Mouse (Mus musculus): ENCODE measurements around the gene Stxbp4.

Stxbp4 gene

DNA sequence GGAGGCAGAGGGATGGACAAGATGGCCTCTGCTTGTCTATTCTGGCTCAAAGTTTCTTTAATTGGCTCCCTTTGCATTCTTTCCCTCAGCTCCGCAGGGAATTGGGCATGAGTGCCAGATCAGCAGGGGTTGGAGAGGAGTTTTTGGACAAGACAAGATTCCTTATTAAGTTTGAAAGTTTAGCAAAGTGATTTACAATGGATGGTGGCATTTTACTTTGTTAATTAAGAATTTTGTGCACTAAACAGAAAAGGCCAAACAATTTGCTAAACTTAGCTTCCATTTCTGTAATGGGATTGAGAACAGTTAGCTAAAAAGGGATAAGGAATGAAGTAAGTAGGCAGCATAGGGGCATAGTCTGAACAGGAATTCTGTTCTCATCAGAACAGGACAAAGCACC lies 142.9 kb downstream of the Stxbp4 start:
- in situ Hi-C loops (cut with MboI; ENCODE audit: low pct_unique_long_range_greater_than_20kb in 1 of 2, low sequenced_read_pairs in 2 of 2, unreplicated experiment in 1 of 2) = no loop called here

DNA sequence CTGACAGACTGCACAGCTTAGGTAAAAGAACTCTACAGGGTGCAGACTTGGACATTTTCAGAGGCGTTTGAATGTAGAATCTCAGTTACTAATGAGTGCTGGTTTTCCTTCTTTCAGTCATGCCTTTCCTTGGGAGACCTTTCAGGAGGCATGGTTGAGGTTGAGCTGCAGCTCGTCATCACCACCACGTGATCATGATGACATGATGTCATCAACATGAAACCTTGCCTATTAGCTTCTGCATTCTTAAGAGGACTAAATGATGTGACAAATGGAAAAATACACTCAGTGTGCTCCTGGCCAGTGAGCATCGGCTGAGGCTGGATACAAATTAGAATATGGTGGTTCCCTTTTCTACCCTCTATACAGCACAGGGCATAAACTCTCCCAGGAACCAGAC lies 145.4 kb downstream of the Stxbp4 start:
- in situ Hi-C loops (cut with MboI; ENCODE audit: low pct_unique_long_range_greater_than_20kb in 1 of 2, low sequenced_read_pairs in 2 of 2, unreplicated experiment in 1 of 2) = no loop called here

GRCm38 (mm10) chr11:90489166-90489565 lies 148.7 kb downstream of the Stxbp4 start:
- in situ Hi-C loops (cut with MboI; ENCODE audit: low pct_unique_long_range_greater_than_20kb in 1 of 2, low sequenced_read_pairs in 2 of 2, unreplicated experiment in 1 of 2) = no loop called here

GRCm38 (mm10) chr11:90487686-90488085 lies 150.2 kb downstream of the Stxbp4 start:
- in situ Hi-C loops (cut with MboI; ENCODE audit: low pct_unique_long_range_greater_than_20kb in 1 of 2, low sequenced_read_pairs in 2 of 2, unreplicated experiment in 1 of 2) = no loop called here

GRCm38 (mm10) chr11:90484750-90485637 lies 152.9 kb downstream of the Stxbp4 start:
- in situ Hi-C loops (cut with MboI; ENCODE audit: low pct_unique_long_range_greater_than_20kb in 1 of 2, low sequenced_read_pairs in 2 of 2, unreplicated experiment in 1 of 2) = no loop called here

- in situ Hi-C loops (cut with MboI; ENCODE audit: low pct_unique_long_range_greater_than_20kb in 1 of 2, low sequenced_read_pairs in 2 of 2, unreplicated experiment in 1 of 2) = no loop called here
These were observed 154.1 kb downstream of the Stxbp4 start for GRCm38 (mm10) chr11:90483766-90484165.

GRCm38 (mm10) chr11:90481828-90482227 lies 156.1 kb downstream of the Stxbp4 start:
- in situ Hi-C loops (cut with MboI; ENCODE audit: low pct_unique_long_range_greater_than_20kb in 1 of 2, low sequenced_read_pairs in 2 of 2, unreplicated experiment in 1 of 2) = no loop called here

GRCm38 (mm10) chr11:90470271-90470670 lies 167.6 kb downstream of the Stxbp4 start:
- in situ Hi-C loops (cut with MboI; ENCODE audit: low pct_unique_long_range_greater_than_20kb in 1 of 2, low sequenced_read_pairs in 2 of 2, unreplicated experiment in 1 of 2) = no loop called here

- in situ Hi-C loops (cut with MboI; ENCODE audit: low pct_unique_long_range_greater_than_20kb in 1 of 2, low sequenced_read_pairs in 2 of 2, unreplicated experiment in 1 of 2) = no loop called here
These were observed 173.8 kb downstream of the Stxbp4 start for GRCm38 (mm10) chr11:90464046-90464595.

- in situ Hi-C loops (cut with MboI; ENCODE audit: low pct_unique_long_range_greater_than_20kb in 1 of 2, low sequenced_read_pairs in 2 of 2, unreplicated experiment in 1 of 2) = no loop called here
These were observed 177.4 kb downstream of the Stxbp4 start for GRCm38 (mm10) chr11:90460458-90460857.

- in situ Hi-C loops (cut with MboI; ENCODE audit: low pct_unique_long_range_greater_than_20kb in 1 of 2, low sequenced_read_pairs in 2 of 2, unreplicated experiment in 1 of 2) = no loop called here
These were observed 185.8 kb downstream of the Stxbp4 start for GRCm38 (mm10) chr11:90452134-90452533.

DNA sequence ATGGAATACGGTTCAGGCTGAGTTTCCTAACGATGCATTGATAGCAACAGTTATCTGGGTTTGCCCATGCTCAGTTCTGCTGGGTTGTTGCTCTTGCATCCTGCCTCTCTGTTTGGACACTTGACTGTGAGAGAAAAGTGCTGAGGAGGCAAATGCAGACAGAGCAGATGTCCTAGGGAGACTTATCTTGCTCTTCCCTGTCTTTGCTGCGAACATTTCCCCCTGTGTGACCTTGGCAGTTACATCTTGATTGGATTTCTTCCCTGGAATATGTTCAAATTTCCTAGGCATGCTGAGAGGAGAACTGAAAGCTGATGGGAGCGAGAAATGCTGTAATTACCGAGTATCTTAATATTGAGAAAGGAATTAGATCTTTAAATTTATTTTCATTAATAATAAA lies 186.4 kb downstream of the Stxbp4 start:
- in situ Hi-C loops (cut with MboI; ENCODE audit: low pct_unique_long_range_greater_than_20kb in 1 of 2, low sequenced_read_pairs in 2 of 2, unreplicated experiment in 1 of 2) = no loop called here

DNA sequence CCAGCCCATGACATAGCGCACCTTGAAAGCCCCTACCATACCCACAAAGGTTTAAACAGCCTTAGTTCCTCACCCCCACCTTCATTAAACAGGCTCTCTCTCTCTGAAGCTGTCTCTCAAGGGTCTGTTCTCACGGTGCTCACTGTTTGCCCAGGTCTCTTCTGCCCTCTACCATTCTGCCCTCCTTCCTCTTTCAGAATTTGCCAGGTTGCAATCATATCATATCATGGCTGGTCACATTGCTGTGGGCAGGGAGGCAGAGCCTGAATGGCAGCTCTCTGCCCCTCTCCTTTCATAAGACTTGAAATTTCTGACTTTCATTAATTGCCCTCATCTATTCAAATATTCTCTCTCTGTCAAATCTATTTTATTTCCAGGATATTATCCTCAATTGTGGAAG lies 195.4 kb downstream of the Stxbp4 start:
- in situ Hi-C loops (cut with MboI; ENCODE audit: low pct_unique_long_range_greater_than_20kb in 1 of 2, low sequenced_read_pairs in 2 of 2, unreplicated experiment in 1 of 2) = no loop called here

- in situ Hi-C loops (cut with MboI; ENCODE audit: low pct_unique_long_range_greater_than_20kb in 1 of 2, low sequenced_read_pairs in 2 of 2, unreplicated experiment in 1 of 2) = no loop called here
These were observed 197.0 kb downstream of the Stxbp4 start for GRCm38 (mm10) chr11:90440851-90441250.

DNA sequence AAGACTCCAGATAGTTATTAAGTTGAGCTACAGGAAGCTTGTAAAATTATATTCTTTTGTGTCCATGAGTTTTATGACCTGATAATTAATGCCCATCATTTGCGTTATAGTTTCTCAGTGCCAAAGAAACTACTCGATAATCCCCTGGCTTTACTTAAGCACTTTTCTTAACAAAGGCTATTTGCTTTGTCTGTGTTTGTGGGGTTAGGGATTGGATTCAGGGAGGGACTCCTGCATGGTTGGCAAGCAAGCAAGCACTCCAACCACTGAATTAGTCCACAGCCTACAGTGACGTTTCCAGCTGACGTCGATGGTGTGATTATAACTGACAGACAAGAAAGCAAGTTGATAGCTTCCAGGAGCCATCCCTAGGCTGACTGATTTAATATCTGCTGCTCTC lies 199.1 kb downstream of the Stxbp4 start:
- in situ Hi-C loops (cut with MboI; ENCODE audit: low pct_unique_long_range_greater_than_20kb in 1 of 2, low sequenced_read_pairs in 2 of 2, unreplicated experiment in 1 of 2) = no loop called here
